Mouse (Mus musculus) yolk sac, embryonic 10.5 days (tissue): Measurements from ENCODE around the gene Polr2l.

ENCODE experiments used
- DNase-seq: peaks from one replicate; pipeline ENCODE4 v3.0.0-alpha.2; 2017; ENCODE audit warnings: low spot score

Polr2l gene

DNA sequence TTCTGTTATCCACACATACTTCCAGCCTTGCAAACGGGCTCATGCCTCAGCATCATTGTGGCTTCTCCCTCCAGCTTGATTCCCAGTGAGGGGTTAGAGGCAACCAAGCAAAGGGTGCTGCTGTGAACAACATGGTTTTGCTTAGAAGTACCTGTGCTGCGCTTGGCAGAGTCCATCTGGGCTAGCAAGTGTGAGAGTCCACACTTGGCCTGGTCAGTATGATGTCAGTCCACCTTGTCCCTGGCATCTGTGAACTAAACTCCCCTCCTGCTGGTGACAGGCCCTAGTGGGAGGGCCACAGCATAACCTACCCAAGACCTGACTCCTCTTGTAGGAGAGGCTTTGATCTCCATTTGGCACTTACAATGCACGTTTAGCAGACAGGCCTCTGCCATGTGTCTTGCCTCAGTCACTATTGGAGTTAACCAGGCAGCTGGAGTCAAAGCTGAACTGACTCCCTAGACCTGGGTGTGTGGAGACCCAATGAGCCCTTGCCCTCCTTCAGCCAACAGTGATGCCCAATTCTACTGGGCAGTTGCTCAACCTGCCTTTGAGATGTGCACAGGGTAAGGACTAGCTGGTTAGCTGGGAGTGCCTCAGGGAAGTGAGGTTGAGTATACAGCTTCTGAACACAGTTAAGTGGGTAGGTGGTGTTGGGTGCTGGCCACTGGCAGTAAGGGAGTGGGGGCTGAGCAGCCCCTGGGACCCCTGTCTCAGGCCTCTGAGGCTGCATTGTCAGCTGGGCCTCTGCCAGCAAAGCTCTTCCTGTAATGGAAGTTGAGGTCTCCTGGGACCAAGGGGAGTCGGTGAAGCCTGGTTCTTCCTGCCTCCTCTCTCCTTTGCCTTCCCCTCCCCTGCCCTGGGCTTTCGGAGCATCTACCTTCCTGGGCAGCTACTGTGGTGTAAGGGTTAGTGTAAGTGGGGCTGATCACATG is 9.5 kb upstream of the Polr2l start:
- no peak for DNase-seq

DNA sequence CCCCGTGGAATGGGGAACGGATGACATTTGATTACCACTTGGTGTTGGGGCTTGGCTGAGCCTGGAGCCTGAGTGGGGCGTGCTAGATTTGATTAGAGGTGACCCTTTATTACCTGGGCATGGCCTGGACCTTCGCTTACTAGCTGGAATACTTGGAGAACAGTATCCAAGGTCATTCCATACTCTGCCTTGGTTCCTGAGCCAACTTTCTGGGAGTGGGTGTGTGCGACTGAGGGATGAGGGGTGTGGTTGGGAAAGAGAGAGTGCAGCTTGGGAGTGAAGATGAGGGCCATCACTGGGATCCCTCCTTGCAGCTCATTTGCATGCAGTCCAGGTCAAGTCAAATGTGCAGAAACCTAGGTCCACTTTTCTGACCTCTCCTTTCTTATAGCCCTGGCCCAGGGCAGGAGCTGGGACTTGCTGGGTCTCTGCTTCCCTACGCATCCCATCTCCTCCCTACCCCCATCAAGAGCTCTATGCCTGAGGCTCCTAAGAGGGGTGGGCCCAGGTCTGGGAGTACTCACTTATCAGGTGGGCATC is 8.3 kb upstream of the Polr2l start:
- no peak for DNase-seq

DNA sequence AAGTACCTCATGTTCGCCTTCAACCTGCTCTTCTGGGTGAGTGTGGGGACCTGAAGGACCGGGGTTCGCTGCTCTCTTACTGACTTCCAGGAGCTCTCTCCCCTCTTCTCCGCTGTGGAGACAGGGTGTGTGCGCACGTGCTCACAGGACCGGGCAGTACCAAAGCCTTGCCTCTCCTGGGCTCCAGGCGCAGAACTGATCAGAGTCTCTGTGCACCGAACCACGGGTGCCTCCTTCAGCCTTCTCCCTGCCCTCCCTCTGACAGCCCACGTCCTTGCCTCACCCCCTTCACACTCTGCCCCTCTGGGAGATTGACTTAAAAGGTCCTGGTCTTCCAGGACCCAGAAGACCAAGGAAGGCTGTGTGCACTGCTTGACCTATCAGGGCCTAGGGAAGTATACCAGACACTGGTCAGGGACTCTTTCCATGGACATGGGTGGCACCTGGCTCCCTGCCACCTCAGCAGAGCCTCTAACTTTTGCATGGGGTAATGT is 7.6 kb upstream of the Polr2l start:
- no peak for DNase-seq

DNA sequence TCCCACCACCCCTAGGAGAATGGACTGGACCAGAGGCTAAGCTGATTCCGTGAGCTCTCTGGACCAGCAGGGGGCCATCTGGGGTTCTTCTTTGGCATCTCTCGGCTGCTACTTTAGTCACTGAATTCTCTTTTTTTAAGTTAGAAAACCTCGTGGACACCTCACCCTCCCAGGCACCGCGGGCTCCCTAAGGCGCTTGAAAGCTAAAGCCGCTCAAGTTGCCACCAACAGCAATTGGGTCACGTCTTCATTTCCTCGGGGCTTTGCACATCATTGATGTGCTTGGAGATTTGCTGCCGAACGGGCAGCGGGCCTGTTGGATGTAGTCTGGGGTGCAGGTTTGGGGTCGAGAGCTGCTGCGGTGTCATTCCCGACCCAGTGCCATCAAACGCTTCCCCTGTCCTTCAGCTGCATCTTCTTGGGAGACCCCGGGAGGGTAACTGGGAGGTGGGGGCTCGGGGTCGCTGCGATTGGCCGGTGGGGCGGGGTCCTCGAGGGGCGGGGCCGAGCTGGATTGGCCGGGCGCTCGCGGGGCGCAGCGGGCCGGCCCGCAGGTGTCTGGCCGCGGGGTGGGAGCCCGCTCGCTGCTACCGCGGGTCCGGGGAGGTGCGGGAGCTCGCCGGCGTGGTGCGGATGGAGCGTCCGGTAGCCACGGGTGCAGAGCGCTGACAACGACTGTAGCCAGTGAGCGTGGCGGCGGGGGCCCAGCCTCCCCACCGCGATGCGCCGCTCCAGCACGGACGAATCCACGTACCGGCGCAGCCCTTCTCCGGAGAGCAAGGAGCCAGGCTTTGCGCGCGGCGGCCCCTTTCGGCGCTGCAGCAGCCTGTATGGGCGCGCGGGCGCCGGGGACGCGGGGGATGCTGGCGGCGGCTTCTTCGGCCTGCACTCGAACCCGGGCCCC is 6.8 kb upstream of the Polr2l start:
- DNase-seq, result peak; percentile 57

DNA sequence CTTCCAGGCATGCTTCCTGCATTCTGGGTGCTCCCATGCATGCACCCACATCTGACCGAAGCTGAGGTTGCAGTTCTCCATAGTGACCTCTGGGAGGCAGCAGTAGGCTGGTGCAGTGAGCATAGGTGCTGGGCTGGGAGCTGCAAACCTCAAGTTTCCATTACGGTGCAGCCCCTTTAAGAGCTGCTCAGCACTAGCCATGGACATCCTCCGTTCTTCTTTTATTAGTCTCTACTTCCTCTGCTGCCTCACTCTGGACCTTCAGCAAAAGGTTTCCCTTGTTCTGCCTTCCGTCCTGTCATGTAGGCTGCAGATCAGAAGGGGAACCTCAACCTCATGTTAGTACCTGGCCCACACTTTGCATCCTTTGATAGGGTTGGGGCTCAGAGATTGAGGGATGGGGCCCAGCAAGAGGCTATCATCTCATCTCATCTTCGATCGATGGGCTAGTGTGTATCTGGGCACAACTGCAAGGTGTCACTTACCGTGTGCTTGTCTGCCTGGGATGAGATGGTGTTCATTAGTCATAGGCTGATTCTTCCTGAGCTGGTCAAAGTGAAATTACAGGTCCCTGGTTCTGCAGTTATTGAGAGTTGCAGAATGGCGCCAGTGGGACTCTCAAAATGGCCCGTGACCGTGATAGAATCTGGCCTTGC is 6.0 kb upstream of the Polr2l start:
- DNase-seq, result peak; percentile 52

DNA sequence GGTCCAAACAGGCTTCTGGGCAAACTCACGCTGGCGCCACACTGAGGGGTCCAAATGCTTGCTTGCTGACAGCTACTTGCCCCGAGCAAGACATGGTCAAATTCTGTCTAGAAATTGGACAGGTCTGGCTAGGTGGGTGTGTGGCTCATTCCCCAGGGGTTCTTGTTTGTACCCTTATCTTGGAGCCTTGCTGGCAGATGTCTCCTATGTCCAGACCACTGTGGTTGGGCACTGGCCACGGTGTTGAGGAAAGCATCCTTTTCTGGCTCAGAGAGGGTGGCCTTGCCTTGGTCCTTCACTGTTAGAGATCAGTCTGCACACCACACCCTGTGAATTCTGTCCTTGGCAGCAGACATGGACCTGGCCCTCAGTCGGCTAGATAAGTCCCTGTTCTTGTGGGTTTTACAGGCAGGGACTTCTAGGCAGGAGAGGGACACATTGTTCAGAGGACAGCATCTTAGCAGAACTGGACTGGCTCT is 3.4 kb upstream of the Polr2l start:
- no peak for DNase-seq

DNA sequence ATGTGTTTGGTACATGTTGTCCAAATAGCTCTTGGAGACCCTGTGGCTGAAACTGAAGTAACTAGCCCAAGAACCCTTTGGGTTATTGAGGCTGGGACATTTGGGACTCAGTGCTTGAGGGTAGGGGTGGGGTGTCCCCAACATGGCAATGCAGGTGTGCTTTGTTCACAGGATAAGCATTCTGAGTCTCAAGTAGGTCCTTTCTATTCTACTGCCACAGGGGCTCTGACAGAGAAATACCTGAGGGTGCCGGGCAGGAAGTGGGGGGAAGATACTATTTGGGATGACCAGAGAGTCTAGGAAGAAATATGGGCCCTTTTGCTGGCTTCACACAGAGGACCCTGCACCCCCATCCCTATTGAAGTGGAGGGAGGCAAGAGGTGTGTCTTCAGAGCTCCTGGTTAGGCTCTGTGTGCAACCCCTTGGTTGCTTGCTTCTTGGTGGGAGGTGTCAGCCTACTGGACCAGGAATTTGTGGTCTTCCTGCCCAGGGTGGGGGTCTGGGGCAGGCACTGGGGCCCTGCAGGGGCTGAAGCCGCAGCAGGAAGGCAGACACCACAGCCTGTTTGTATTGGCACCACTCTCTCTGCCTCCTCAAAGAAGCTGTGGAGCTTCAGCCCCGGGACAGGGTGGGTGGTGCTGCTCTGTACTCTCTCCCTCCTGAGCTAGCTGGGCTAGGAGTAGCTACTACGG is 2.8 kb upstream of the Polr2l start:
- DNase-seq, result no peak

DNA sequence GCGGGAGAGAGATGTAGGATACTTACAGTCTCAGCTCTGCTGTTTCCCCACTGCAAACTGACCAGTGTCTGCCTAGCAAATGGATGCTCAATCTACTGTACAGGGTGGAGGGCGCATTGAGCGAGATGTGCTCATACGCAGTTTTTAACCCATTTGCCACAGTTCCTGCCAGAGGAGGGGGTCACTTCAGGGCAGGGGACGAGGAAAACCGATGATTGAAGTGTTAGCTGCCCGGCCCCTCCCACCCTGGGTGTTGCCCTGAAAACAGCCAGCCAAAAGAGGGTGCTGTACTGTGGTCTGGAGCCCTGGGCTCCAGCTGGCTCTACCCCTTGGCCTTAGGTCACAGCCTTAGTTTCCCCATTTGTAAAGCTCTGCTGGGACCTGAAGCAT is 2.0 kb upstream of the Polr2l start:
- DNase-seq, result no peak

DNA sequence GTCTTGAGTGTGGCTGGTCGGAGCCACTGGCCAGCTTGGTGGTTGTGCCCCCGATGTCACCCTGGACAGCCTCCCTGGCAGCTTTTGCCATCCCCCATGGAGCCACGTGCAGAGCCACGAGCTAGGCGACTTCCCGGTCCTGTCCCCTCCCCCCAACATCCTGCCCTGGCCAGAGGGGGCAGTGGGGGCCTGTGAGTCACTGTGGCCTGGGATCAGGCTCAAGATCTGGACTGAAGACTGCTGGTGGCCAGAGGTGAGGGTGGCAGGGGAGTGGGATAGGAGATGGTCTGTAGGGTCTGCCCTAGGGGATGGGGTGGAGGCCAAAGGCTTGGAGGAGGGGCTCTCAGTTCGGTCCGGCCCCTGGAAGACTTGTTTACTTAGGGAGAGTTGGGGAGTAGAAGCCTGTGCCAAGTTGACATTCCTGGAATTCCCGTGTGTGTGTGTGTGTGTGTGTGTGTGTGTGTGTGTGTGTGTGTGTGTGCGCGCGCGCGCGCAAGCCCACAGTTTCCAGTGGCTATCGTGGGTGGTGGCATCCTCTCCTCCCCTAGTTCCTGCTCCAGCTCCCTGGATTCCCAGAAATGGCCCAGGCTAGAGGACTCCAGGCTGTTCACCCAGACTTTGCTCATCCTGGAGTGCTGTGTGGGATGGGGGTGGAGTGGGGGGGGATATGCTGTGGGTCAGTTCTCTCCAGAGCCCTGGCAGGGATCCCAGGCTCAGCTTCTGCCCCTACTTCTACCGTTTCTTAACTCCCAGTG is 1.5 kb upstream of the Polr2l start:
- peak; percentile 85 for DNase-seq

DNA sequence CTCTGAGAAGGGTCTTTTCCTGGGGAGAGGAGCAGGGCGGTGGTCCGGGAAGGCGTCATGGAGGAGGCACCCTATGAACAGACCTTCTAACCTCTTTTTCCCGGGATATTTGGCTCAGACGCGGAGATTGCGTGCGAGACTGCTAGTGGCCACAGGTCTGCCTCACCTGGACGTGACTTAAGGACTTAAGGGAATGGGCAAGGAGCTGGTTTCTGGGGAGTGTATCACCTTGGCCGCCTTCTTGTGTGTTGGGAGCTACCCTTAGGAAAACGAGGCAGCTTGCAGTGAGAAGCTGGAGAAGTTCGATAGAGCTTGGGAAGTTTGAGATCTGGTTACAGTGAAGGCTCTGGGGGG is 850 bp upstream of the Polr2l start:
- DNase-seq, result no peak

DNA sequence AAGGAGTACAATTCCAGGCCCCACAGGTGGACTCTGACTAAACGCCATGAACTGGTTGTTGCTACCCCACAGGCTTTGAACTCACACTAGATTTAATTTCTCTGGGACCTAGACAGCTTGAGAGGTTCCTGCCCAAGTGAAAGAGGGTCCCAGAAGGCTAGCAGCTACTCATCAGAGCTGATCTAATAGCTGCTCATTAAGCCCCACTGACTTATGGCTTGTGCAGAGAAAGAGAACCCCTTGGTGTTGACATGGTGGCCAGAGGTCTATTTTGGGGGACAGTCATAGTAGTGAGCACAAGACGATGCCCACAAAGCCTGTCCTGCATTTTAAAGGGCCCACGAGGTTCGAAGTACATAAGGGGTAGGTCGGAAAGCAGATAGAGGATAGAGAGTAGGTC is 772 bp downstream of the Polr2l start:
- no peak for DNase-seq

DNA sequence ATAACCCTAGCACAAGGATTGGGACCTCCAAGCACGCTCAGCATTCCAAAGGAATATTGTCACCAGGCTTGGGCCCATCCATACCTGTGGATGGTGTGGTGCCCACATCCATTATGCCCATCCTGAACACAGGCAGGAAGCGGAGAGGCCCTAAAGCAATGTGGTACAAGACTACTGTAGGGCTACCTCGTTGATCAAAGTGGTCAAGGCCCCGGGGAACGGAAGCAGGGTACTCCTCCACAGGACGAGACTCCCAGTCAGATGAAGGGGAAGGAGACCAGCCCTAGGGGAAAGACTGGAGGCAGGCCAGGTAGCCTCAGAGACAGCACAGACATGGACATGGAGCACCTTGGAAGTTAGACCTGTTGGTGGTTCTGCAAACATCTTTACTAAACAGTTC is 2.2 kb downstream of the Polr2l start:
- no peak for DNase-seq

DNA sequence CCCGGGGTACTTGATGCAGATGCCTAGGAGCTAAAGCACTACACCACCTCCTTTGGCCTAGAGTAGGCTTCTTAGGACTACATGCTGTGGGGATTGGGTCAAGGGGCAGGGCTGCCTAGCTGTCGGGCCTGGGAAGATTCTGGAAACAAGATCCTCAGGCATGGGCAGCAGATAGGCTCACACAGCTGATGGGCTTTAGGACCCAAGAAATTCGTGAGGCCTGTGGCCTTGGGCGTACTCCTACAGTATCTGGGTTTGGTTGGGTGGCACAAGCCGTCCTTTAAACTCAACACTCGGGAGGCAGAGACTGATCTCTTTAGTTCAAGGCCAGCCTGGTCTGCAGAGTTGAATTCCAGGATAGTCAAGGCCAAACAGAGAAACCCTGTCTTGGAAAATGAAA is 2.7 kb downstream of the Polr2l start:
- no peak for DNase-seq

DNA sequence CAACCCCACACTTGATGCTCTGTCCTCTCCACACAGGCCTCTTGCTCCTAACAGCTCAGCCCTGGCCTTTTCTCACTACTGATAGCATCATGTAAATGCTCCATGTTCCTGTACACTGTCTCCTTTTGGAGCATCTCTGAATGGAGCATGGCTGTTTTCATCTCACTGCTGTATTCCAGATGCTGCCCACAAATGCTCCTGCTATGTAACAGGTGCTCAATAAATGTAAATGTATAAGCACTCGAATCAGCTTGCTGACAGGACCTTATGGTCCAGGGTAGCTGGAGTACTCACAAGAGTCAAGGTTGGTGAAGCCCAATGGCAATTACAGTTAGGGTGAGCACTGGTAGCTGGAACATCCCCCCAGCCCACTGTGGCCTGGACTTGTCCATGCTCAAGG is 3.7 kb downstream of the Polr2l start:
- no peak for DNase-seq

DNA sequence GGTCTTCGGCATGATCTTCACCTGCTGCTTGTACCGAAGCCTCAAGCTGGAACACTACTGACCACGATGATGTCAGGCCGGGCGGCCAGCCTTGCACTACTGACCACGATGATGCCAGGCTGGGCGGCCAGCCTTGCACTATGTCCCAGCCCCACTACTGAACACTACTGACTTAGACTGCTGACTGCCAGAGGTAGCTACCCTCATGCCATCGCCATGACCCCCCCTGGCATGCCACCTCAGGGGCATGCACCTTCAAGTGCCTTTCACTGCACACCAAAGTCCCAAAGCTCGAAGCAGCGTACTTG is 4.3 kb downstream of the Polr2l start:
- DNase-seq, result no peak

DNA sequence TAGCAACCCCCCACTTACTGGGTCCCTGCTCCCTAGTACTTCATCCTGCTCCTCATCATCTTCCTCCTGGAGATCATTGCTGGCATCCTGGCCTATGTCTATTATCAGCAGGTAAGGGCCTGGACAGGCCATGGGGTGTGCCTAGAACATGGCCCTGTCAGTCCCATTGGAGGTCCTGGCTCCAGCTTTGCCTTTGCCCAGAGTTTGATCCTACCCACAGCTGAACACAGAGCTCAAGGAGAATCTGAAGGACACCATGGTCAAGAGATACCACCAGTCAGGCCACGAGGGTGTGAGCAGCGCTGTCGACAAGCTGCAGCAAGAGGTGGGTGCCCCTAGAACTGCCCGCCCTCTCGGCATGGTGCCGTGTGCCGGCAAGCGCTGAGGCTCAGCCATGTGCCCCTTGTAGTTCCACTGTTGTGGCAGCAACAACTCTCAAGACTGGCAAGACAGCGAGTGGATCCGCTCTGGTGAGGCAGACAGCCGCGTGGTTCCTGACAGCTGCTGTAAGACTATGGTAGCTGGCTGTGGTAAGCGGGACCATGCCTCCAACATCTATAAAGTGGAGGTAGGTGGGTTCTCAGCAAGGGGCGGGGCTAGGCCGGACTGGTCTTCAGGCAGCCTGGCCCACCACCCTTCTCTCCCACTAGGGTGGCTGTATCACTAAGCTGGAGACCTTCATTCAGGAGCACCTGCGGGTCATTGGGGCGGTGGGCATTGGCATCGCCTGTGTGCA is 4.9 kb downstream of the Polr2l start:
- DNase-seq, result no peak

DNA sequence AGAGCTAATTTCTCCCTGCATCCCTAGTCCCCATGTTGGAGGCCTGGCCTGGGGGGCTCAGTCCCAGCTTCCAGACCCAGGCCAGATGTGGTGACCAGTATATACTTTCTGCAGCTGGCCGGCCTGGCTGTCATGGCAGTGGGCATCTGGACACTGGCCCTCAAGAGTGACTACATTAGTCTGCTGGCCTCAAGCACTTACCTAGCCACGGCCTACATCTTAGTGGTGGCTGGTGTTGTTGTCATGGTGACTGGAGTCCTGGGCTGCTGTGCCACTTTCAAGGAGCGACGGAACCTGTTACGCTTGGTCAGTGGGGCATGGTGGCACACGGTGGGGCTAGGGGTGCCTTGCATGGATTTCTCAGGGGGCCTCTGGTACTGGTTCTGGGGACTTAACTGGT is 5.6 kb downstream of the Polr2l start:
- DNase-seq, result no peak

DNA sequence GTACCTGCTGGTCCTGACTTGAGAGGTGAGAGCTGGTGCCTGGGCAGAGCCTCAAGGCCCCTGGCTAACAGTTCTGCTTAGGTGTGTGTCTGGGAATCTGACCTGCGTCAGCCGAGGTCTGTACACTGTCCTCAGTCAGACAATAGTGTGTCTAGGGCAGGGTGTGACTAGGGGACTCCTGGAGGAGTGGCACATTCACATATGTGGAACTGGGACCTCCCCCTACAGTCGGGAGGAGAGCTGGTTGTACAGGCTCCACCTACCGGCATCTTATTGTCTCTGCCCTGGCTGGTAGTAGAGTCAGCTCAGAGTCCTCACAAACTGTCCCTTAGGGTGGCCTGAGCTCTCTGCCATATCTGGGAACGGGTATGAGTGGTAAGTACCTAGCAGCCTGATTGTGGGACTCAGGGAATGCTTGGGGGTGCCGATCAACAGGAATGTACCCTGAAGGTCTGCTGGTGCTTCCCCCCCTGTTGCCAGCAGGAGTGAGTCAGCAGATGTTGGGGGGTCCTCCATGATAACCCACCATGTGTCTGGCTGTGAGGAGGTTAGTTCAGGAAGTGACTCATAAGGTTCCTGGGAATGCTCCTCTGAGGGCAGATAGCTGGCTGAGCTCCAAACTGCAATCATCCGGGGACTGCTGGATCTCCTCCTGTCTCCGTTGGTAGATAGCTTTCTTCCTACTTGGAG is 6.3 kb downstream of the Polr2l start:
- peak; percentile 79 for DNase-seq

DNA sequence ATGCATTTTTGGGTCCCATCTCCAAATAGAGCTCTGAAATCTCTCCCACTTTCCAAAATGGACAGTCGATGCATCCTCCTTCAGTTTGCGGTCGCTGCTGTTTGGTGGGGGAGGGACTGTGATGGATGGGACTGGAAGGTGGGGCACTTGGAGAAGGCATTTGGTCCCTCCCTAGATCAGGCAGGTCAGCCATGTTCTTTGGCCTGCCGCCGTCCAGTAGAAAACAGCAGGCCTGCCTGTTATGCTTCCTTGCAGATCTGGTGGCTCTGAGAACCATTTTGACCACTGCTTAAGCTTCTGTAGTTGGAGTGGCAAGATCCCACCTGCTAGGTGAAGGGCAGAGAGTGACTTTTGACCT is 6.8 kb downstream of the Polr2l start:
- DNase-seq, result peak; percentile 45
